Mouse (Mus musculus): ENCODE data around the gene Scd2.
"Not testable (repeated sequence)": the region's sequence is repeated elsewhere in the genome, so short reads cannot be mapped to it uniquely, and the experiment has no call there.

The Scd2 gene

DNA sequence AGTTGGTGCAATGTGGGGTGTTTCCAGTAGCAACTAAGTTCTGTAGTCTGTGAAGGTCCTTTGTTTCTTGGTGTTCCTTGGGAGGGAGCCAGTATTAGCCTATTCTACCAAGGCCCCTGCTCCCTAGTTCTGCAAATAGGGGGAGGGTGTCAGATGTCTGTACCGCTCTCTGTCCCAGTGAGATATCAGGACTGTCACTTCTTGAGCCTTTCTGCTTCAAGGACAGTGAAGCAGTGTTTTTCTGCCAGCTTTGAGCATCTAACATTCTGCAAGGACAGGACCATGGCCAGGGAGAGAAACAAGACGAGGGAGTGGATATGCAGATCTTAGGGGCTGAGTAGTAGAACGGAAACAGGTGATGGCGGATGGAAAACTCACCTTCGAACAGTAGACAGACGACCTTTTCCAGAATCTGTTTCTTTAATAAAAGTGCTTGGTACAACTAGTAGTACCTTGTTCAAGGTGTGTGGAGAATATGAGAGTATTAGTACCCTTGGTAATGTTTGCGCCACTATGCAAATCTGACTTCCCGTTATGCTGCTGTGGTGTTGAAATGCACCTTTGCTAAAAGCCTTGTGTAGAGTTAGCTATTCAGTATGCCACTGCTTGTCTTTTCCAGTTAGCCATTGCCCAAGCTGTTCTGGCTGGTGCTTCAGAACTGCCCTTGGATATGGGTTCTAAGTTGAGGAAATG, 3.7 kb downstream of the Scd2 start:
- peak; percentile 53 for DNase-seq (ENCODE audit: low spot score)

DNA sequence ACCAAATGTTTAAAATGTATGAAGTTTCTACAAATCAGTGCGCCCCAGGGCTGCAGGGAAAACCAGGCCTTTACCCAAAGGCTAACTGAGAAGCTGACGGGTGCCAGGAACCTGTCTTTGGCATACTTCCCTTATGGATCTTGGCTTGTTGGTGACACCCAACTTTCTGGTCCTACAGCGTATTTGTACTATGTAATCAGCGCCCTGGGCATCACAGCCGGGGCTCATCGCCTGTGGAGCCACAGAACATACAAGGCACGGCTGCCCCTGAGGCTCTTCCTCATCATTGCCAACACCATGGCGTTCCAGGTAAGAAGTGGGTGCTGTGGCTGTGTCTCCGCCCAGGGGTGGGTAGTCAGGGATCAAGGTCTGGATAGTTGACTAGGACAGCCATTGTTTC, 4.4 kb downstream of the Scd2 start:
- no peak for DNase-seq (ENCODE audit: low spot score)

DNA sequence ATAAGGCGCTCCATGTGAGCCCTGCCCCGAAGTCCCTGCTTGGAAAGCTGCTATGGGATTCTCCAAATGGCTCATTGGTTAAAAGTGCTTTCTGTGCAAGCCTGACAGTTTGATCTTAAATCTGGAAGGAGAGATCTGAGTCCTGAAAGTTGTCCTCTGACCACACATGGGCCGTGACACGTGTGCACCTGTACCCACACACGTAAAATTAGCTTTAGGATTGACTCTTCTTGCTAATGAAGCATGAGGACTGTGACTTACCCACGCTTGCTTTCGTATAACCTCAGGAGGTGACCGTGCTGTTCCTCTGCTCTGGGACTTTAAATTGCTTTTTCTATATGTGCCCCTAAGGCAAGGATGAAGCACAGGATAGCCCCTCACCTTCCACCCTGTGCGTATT, 5.6 kb downstream of the Scd2 start:
- no peak for DNase-seq (ENCODE audit: low spot score)

DNA sequence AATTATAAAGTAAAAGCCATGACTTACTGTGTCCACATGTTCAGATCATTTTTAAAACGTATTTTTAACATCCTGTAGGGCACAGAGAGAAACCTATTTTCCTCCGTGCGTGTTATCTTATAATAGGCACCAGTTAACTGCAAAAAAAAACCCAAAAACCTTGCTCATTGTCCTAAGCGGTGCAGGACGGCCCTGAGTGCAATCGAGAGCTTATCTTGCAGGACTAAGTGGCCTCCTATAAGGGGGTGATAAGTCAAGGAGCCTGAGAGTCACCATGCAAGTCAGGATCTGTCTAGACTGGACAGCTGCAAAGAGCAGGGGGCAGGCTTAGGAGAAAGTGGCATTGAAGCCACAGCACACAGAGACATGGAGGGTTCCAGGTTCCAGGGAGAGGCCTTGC, 6.4 kb downstream of the Scd2 start:
- DNase-seq (ENCODE audit: low spot score): no peak

DNA sequence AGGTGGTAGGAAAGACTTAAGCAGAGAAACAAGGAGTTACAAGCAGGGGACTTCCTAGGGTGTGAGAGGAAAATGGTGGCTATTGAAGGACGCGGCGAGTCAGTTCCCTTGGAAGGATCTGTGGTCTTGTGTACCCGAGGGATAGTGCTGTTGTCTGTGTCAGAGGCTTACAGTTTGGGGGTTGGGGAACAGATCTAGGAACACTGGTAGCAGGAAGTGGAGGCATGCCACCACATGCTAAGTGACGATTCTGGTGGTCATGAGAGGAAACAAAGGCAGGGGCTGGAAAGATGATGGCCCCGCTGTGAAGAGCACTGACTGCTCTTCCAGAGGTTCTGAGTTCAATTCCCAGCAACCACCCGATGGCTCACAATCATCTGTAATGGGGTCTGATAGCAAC, 7.0 kb downstream of the Scd2 start:
- no peak for DNase-seq (ENCODE audit: low spot score)

DNA sequence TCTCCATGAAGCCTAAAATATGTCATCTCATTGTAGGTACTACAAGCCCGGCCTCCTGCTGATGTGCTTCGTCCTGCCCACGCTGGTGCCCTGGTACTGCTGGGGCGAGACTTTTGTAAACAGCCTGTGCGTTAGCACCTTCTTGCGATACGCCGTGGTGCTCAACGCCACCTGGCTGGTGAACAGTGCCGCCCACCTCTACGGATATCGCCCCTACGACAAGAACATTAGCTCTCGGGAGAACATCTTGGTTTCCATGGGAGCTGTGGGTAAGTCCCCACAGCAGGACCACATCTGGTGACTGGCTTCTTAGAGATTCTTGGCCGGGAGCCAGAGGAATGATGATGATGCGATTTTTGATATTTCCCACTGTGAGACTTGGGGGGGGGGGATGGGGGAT, 7.7 kb downstream of the Scd2 start:
- no peak for DNase-seq (ENCODE audit: low spot score)

DNA sequence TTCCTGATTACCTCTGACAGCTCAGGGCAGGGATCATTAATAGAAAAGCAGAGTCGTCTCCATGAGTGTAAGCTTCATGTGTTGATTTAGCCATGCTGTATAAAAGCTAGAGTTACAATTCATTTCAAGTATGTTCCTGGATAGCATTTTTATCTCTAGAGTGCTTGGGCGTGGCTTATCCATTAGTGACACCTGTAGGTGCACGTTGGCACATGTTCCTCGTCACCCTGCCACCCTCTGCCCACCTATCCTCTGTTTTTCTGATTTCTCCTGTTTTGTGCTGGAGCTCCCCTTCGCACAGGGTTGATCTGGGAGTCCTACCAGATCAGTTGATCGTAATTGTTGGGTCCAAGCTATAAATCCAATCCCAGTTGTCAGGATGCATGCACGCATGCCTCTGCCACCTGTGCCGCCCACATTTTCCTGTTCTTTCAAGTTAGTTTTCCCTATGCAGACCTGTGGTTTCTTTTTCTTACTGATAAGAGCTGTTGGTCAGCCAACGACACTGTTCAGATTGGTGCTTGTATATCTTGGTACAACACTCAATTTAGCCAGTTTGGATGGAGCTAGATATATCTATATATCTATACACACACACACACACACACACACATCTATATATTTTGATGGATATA, 8.3 kb downstream of the Scd2 start:
- no peak for DNase-seq (ENCODE audit: low spot score)

DNA sequence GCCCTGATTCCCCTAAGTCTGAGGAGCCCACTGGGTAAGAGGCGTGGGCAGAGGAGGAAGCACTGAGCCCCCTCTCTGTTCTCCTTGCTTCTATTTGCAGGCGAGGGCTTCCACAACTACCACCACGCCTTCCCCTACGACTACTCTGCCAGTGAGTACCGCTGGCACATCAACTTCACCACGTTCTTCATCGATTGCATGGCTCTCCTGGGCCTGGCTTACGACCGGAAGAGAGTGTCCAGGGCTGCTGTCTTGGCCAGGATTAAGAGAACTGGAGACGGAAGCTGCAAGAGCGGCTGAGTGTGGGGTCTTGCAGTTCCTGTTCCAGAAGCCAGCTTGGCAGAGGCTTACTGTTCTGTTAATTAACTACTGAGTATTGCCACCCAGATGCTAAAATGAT, 9.4 kb downstream of the Scd2 start:
- no peak for DNase-seq (ENCODE audit: low spot score)

DNA sequence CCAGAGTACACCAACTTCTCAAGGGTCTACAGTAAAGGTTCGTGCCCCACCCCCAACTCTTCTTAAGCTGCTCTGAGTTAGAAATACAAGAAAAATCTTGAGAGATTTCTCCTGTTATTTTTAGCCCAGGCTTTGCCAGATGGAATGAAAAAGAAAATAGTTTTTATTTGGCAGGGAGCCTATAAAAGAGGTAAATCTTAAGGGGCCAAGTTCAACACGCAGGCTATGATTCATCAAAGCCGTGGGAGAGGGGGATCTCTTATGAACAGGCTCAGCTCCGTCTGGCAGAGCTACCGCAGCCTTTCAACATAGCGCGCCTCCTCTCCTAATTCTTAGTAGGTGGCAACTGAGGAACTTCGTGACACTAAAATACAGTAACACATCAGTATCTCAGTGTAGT, 10.0 kb downstream of the Scd2 start:
- DNase-seq (ENCODE audit: low spot score): no peak

DNA sequence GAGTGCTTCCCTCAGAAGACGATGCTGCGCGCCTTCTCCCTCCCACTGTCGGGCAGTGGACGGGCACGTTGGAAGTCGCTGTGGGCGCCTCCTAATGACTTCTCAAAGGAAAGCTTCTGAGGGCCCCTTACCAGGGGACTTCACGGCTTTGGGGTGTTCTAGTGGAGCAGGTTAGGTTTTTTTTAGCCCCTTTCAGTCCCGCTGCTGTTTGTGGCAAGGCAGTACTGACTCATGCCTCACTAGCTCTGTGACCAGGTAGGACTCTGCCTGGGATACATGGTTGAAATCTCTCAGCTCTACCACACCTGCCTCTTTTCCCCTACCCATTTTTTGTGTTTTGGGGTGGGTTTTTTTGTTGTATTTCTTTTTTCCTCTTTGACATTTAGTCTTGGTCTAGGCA, 10.9 kb downstream of the Scd2 start:
- no peak for DNase-seq (ENCODE audit: low spot score)

DNA sequence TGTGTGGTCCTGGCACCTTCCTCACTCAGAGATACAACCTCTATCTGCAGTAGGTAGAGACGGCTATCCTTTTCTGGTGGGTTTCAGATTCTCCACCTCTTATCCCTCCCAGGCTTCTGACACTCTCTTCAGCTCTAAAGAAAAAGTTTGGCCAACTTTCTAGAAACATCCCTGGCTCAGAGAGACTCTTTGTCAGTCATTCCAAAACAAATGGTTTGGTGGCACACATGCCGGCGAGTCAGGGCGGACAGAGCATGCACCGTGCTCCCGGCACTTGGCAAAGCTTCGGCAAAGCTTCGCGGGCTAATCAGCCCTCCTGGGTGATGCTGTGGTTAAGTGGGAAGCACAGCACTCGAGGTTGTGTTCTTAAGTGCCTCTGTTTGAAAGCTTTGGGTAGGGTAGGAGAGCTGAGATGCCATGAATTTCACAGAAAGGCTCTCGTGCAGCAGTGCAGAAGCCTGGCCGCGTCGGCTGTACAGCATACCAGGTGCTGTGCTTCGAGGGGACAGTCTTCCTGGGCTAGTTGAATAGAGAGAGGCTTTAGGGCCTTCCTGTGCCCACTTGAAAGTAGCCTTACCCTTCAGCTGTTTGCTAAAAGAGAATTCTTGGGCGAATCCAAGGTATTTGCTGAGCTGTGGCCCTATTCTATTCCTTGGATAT, 11.5 kb downstream of the Scd2 start:
- DNase-seq (ENCODE audit: low spot score): no peak

DNA sequence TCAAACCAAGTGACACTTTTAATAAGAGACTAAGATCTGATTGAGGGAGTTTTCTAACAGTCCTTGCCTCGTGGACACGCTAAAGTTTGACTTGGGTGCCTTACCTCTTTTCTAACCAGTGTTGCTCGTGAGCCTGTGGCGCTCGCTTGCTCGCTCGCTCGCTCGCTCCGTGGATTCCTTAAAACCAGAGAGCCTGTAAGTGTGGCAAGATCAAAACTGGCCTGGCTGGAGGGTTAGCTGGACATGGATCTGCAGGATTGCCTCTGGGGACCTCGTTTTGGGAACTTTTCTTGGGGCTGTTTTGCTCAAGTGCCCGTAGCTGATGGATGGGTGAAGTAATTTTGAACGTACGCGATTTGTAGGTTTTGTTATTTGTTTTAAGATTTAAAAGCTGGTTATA, 12.2 kb downstream of the Scd2 start:
- DNase-seq (ENCODE audit: low spot score): no peak

DNA sequence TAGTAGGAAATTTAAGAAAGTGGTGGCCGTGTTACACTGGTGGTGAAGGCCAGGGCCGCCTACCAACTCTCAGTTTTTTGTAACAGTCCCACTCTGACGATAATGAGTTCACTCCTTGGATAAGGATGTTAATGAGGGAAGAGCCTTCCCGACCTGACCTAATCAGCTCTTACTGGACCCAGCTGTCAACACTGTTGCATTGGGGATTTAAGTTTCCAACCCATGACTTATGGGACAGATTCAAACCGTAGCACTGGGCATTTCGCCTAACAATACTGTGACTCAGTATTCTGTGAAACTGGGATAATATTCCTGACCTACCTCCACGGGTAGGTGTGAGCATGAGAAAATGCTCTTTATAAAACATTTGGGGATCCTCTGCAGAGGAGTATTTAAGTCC, 12.7 kb downstream of the Scd2 start:
- no peak for DNase-seq (ENCODE audit: low spot score)

DNA sequence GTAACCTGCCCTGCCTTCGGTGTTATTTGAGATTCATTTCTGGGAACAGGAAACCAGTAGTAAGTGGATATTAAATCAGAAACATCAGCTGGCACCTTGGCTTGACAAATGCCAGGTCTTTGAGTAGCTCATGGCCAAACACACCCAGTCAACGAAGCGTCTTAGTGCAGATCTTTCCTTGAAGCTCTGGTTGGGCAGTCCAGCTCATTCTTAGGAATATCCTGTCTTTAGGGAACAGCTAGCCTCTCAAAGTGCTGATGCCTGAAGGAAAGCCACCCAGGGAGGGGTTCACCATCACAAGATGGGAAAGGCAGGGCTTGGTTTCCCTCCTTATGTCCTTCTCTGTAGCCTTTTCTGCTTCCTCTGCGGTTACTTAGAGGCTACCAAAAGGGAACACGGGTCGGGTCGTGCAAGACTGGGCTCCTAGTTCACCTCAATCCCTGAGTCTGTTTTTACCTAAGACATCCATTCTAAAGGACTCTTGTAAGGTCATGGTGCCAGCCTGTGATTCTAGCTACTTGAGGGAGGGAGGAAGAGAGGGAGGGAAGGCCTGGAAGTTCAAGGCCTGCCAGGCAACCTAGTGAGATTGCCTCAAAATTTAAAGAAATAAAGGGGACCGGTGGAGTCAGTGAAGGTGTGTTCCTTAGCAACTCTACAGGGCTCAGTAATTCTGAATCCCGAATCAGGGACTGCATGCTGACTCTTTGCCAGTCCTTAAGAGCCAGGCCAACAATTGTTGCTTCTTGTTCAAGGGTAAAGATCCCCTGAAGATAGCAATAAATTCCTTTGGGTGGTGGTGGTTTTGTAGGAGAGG, 13.8 kb downstream of the Scd2 start:
- no peak for DNase-seq (ENCODE audit: low spot score)

DNA sequence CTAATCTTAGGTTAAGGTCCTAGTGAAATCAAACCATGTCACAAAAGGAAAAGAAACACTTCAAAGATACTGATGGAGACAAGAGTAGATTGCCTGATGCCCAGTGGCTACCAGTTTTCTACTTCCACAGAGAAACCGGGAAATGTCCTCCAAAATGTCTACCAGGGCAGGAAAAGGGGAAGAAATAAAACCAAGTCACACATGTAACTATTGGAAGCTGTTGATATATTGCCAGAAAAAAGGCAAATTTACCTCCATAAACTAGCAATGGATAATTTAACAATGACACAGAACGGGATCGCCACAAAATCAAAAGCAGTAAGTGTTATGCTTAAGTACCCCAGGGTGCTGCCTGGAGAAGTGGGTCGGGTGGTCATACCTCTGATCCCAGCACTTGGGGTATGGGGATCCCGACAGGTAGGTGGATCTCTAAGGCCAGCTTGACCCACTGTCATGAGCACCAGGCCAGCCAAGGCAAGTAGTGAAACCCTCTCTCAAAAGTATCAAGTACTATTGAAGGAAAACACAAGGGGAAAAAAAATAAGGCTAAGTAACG, 14.5 kb downstream of the Scd2 start:
- DNase-seq (ENCODE audit: low spot score): no peak

DNA sequence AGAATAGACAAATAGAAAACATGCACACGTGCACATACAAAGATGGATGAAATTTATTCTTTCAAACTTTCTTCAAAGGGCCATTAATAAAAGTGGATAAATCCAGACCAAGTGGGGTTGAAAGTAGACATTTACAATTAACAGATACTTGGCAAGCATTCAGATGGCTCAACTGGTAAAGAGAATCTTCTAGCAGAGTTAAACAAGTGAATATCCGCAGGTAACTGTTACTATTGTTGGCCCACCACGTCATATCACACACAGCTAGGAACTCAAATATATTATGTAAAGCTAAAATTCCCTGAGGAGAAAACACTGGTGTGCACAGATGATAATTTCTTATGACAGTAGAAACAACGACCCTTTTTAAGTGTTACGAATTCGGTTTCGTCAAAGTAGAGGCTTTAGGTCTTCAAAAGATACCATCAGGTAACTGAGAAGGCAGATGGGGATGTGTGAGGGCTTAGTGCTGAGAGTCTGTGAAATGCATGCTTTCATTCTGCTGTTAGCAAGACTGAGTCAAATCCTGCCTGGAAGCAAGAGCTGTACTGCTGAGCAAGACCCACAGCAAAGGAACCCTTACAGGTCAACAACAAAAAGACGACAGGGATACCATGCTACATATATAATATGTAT, 15.3 kb downstream of the Scd2 start:
- no peak for DNase-seq (ENCODE audit: low spot score)

DNA sequence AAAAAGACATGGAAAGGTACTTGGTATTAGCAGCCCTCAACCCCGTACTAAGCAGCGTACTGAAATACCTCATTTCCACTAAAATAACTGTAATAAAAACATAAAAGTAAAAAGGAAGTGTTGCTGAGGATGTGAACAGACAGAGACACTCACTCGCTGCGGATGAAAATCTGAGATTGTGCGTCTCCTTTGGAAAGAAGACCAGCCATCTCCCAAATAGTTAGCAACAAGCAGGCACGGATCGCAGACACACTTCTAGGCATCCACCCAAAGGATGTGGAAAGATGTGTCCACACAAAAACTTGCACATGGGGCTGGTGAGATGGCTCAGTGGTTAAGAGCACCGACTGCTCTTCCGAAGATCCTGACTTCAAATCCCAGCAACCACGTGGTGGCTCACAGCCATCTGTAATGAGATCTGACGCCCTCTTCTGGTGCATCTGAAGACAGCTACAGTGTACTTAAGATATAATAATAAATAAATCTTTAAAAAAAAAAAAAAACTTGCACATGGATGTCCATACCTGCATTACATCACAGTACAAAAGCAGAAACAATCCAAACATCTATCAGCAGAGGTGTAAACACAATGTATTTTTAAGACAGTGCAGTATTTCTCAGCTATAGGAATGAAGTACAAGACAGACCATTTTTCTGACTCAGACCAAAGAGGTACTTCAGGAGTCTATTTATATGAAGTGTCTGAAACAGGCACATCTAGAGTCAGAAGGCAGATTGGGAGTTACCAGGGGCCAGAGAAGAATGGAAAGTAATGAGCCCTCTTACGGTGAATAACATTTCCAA, 16.1 kb downstream of the Scd2 start:
- DNase-seq (ENCODE audit: low spot score): no peak

DNA sequence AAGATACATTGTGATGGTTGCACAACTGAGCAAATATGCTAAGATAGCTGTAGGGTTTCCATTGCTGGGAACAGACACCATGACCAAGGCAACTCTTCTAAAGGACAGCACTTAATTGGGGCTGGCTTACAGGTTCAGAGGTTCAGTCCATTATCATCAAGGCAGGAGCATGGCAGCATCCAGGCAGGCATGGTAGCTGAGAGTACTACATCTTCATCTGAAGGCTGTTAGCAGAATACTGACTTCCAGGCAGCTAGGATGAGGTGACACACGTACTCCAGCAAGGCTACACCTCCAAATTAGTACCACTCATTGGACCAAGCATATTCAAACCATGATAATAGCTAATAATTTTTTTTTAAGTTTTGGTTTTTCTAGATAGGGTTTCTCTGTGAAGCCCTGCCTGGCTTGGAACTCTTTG, 16.7 kb downstream of the Scd2 start:
- not testable (repeated sequence) for DNase-seq (ENCODE audit: low spot score)

DNA sequence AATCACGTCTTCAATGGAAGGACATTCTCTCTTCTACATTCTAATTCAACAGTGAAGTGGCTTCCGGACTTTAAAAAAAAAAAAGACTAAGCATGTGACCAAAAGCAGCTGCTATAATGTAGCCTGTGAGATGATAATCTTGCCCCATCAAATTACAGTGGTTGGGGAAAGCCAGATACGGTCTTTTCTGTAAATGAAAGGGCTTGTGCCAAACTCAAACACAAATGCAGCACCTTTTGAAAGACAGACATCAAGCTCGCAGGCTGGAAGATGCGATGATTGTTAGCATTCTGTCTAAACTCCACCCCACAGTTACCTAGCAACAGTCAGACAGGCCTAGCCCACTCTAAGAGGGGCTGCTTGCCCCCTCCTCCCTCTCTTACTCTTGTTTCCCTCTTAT, 17.3 kb downstream of the Scd2 start:
- no peak for DNase-seq (ENCODE audit: low spot score)

DNA sequence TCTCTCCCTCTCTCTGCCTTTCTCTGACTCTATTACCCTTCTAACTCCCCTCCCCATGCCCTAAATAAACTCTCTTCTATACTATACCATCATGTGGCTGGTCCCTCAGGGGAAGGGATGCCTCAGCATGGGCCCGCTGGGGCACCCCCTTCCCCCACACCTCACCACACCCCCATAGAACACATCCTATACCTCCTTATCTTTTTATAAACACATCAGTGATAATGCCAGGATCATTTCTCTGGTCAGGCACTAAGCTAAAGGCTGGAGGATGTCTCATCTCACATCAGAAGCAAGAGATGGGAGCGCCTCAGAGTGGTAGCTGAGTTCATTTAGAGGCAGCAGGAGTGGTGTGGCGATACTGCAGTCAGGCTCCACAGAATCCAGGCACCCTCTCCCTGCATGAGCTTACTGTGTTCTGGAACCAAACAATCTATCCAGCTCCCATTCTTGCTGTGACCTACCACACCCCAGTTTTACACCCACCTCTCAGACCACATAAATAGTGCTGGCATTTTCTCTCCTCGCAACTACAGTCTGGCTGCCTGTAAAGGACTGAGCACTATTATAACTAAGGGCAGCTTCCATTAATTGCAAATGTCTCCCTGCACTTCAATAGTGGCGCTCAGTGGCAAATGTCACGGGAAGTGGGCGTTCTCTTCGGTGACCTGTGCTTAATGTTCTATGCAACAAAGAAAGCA, 18.0 kb downstream of the Scd2 start:
- no peak for DNase-seq (ENCODE audit: low spot score)

DNA sequence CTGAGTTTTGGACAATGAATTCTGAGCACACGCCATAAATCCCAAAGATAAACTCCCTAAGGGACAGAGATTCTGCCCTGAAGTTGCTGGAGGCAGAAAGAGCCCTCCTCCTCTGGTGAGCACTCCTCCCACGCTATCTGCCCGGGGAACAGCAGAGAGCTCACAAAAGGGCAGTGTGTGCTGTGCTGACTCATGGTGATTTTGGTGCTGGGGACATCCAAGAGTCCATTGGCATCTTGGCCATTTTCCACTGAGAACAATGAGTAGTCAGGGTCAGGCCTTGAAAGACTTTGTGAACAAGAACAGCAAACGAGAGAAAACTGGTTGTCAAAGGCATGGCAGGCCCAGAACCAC, 18.5 kb downstream of the Scd2 start:
- peak; percentile 76 for DNase-seq (ENCODE audit: low spot score)
